Mouse (Mus musculus) stomach, postnatal 0 days (tissue): ENCODE results near the gene Il6st.
A peak's percentile ranks its signal among the peaks of the same experiment; 100 is the strongest.

Experiments used
- CTCF ChIP-seq: IDR thresholded peaks from 2 replicates; pipeline ENCODE4 v1.5.1; 2016; ENCODE audit warnings: antibody characterized with exemption, low read depth, mild to moderate bottlenecking, moderate library complexity
- EP300 ChIP-seq: optimal IDR thresholded peaks from 2 replicates; pipeline ENCODE3; 2016; ENCODE audit warnings: antibody characterized with exemption

- TF ChIP-seq CTCF (peak; percentile 18; the same call in 1 of the 2 replicates), EP300 (peak; percentile 54)
Observed at GRCm38 (mm10) chr13:112463868-112464625, at the start of gene Il6st.
